Mouse (Mus musculus) megakaryocyte, embryonic 14.5 days (primary cell): ENCODE measurements around the gene Vmn1r180. TPM values are rescaled to one million over a fixed set of nuclear protein-coding genes. Genes with fewer than 3 reads are reported as not detected.
"Not testable (repeated sequence)": the region's sequence is repeated elsewhere in the genome, so short reads cannot be mapped to it uniquely, and the experiment has no call there.

Experiments used
- H3K27me3 ChIP-seq: replicated peaks from 2 replicates; pipeline ENCODE3; 2012; ENCODE audit warnings: inconsistent platforms
- H3K36me3 ChIP-seq: replicated peaks from 2 replicates; pipeline ENCODE3; 2012; ENCODE audit warnings: low read length, inconsistent platforms, mixed read lengths
- H3K4me1 ChIP-seq: 2 replicates; pipeline ENCODE4 v1.6.1; 2012; ENCODE audit warnings: inconsistent platforms
- H3K4me3 ChIP-seq: replicated peaks from 2 replicates; pipeline ENCODE3; 2012; ENCODE audit warnings: moderate library complexity, mild to moderate bottlenecking, inconsistent platforms
- H3K9me3 ChIP-seq: 2 replicates; pipeline ENCODE4 v1.6.1; 2012; ENCODE audit warnings: inconsistent platforms
- FLI1 ChIP-seq: IDR thresholded peaks from 2 replicates; pipeline ENCODE4 v1.6.1; 2012; ENCODE audit warnings: low read length, inconsistent platforms, mixed read lengths
- GATA1 ChIP-seq: IDR thresholded peaks from 3 replicates; pipeline ENCODE4 v1.6.1; 2012; ENCODE audit warnings: mixed read lengths, low read length, inconsistent platforms, borderline replicate concordance
- polyA plus RNA-seq: library from polyadenylated mRNA; stranded (reverse); fragments of >175 nt; gene quantifications from 2 replicates; pipeline ENCODE4 v1.2.3, GENCODE M21; 2012; ENCODE audit warnings: low replicate concordance; ENCODE audit not compliant: insufficient read depth

Gene Vmn1r180
- polyA plus RNA-seq = not detected in 2 replicates

DNA sequence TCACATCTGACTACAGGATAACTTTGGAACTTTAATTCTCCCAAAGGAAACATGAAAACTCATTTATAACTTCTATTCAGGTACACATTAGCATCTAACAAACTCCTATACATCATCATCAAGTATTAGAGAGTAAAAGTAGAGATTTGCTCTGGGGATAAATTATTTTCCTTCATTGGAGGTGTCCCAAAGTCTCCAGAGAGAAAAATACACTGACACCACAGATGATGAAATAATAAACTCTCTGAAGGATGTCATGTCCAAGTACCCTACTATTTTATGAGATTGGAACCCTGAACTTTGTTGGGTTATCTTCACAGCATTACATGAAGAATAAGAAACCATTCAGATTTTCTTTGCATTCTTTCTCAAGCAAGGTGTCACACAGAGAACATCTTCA lies at the start of gene Vmn1r180:
Gene Vmn1r180, plus strand, starts transcription at position 301 of the 400 bp plus-strand sequence.
- Histone ChIP-seq H3K4me1 (no peaks in the 10 kb centered on the region), H3K36me3 (no peaks in the 10 kb centered on the region)
- TF ChIP-seq GATA1 (no peak), FLI1 (no peak)

DNA sequence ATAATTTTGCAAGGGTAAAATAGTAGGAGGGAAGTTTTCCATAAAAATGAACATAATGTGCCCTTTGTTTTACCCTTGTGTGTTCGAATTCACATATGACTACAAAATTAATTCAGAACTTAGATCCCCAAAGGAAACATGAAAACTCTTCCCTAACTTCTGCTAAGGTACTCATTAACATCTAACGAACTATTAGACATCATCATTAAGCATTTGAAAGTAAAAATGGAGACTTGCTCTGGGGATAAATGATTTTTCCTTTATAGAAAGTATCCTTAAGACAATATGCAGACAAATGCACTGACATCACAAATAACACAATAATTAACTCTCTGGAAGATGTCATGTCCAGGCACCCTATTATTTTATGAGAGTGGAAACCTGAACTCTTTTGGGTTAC lies 23.8 kb upstream of the Vmn1r180 start, which contains the start of gene Vmn1r179:
Gene Vmn1r179, plus strand, starts transcription at position 301 of the 400 bp plus-strand sequence.
- no peaks in the 10 kb centered on the region for H3K4me1 ChIP-seq
- no peaks in the 10 kb centered on the region for H3K36me3 ChIP-seq
- H3K9me3 ChIP-seq = no peaks in the 10 kb centered on the region
- H3K27me3 ChIP-seq = no peaks in the 10 kb centered on the region
- no peak within 1 kb of the TSS for H3K4me3 ChIP-seq
- TF ChIP-seq GATA1 (no peak), FLI1 (no peak)

More for the DNA sequence above, at the start of gene Vmn1r180:
- Histone ChIP-seq H3K9me3 (no peaks in the 10 kb centered on the region), H3K27me3 (no peaks in the 10 kb centered on the region), H3K4me3 (no peak within 1 kb of the TSS)

DNA sequence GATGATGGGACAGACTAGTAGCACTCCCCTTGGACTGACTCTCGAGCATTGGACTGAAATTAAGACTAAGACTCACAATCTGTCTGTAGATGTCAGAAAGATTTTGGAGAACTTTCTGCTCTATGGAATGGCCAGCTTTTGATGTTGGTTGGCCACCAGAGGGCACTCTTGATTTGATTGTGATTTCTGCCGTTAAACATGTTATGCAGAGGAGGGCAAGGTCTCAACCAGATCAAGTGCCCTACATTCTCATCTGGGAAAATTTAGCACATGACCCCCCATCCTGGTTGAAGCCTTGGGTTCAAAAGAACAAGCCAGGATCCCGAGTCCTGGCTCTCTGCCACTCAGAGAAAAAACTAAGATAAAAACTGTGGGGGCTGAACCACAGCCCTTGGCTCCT lies 17.6 kb downstream of the Vmn1r180 start:
- not testable (repeated sequence) for H3K9me3 ChIP-seq, H3K36me3 ChIP-seq, H3K27me3 ChIP-seq, H3K4me3 ChIP-seq, H3K4me1 ChIP-seq

DNA sequence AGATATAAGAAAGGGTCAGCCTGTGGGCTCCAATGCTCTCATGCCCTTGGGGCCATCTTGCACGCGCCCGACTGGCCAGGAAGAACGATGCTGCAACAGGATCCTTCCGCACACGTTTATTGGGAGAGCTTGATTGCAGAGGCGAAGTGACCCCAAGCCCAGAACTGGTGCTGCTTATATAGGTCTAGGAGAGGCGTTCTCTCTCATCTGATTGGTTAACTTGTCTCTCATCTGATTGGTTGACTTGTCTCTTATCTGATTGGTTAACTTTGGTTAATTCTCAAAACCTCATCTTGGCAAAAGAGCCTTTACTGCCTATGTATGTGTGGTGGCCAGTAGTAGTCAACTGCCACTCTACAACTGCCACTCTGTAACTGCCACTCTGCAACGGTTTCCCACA lies 23.9 kb downstream of the Vmn1r180 start, which contains the start of gene Vmn1r181:
Gene Vmn1r181, plus strand, starts transcription at position 301 of the 400 bp plus-strand sequence.
- H3K27me3 ChIP-seq, H3K36me3 ChIP-seq, H3K4me3 ChIP-seq, H3K9me3 ChIP-seq, H3K4me1 ChIP-seq: not testable (repeated sequence)

DNA sequence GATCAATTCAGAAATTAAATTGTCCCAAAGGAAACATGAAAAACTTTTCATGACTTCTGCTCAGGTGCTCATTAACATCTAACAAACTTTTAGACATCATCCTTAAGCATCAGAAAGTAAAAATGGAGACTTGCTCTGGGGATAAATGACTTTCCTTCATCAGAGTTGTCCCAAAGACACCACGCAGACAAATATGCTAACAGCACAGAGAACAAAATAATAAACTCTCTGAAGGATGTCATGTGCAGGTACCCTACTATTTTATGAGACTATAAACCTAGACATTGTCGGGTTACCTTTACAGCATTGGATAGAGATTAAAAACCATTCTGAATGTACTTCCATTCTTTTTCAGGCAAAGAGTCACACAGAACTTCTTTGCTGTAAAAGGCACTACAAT lies 51.0 kb downstream of the Vmn1r180 start, which contains the start of gene V1rd19:
Gene V1rd19, plus strand, starts transcription at position 301 of the 400 bp plus-strand sequence.
- Histone ChIP-seq H3K36me3 (no peaks in the 10 kb centered on the region), H3K9me3 (no peaks in the 10 kb centered on the region), H3K4me1 (no peaks in the 10 kb centered on the region), H3K27me3 (no peaks in the 10 kb centered on the region), H3K4me3 (no peak within 1 kb of the TSS)
- TF ChIP-seq FLI1 = no peak
- TF ChIP-seq GATA1 = no peak

Other genes starting within 250 kb of the Vmn1r180 start
- 0.04 TPM in 1 of 2 replicates, not detected in the other for gene Vmn1r173, start 249.9 kb upstream of the Vmn1r180 start, polyA plus RNA-seq
- 0.56 TPM in 1 of 2 replicates, not detected in the other for gene Vmn1r174, start 198.4 kb upstream of the Vmn1r180 start, polyA plus RNA-seq
- not detected in 2 replicates for gene Vmn1r175, start 140.0 kb upstream of the Vmn1r180 start, polyA plus RNA-seq
- not detected in 2 replicates for gene Vmn1r176, start 113.3 kb upstream of the Vmn1r180 start, polyA plus RNA-seq
- not detected in 2 replicates for gene Vmn1r177, start 84.2 kb upstream of the Vmn1r180 start, polyA plus RNA-seq
- 0.34 TPM in 1 of 2 replicates, not detected in the other for gene Vmn1r178, start 58.6 kb upstream of the Vmn1r180 start, polyA plus RNA-seq
- not detected in 2 replicates for gene Vmn1r179, start 23.7 kb upstream of the Vmn1r180 start, polyA plus RNA-seq
- gene Vmn1r181, start 24.0 kb downstream of the Vmn1r180 start, polyA plus RNA-seq = not detected in 2 replicates
- gene V1rd19, start 51.1 kb downstream of the Vmn1r180 start, polyA plus RNA-seq = not detected in 2 replicates
- not detected in 2 replicates for gene Vmn1r183, start 102.6 kb downstream of the Vmn1r180 start, polyA plus RNA-seq
- 3.2 and 4.7 TPM in 2 replicates for gene Zfp180, start 131.3 kb downstream of the Vmn1r180 start, polyA plus RNA-seq
- 0.16 TPM in 1 of 2 replicates, not detected in the other for gene Zfp112, start 161.7 kb downstream of the Vmn1r180 start, polyA plus RNA-seq
- gene Zfp235, start 183.5 kb downstream of the Vmn1r180 start, polyA plus RNA-seq = 1.00 and 2.8 TPM in 2 replicates
- gene Zfp114, start 224.4 kb downstream of the Vmn1r180 start, polyA plus RNA-seq = not detected in 2 replicates